Mouse (Mus musculus) midbrain, embryonic 10.5 days (tissue): ENCODE results near the gene Mrpl40. TPM values are rescaled to one million over a fixed set of nuclear protein-coding genes. Genes with fewer than 3 reads are reported as not detected.
"Not testable (repeated sequence)": the region's sequence is repeated elsewhere in the genome, so short reads cannot be mapped to it uniquely, and the experiment has no call there.

Experiments used
- DNase-seq: peaks from one replicate; pipeline ENCODE4 v3.0.0-alpha.2; 2017; ENCODE audit warnings: low spot score
- H3K27ac ChIP-seq: fragments of 300-500 bp; sonication (generic); replicated peaks from 2 replicates; pipeline ENCODE4 v1.5.1; 2016; ENCODE audit warnings: mild to moderate bottlenecking
- H3K27me3 ChIP-seq: fragments of 300-500 bp; sonication (generic); 2 replicates; pipeline ENCODE4 v1.6.1; 2016; ENCODE audit warnings: low read depth, mild to moderate bottlenecking; ENCODE audit not compliant: poor library complexity, severe bottlenecking
- H3K36me3 ChIP-seq: fragments of 300-500 bp; sonication (generic); 2 replicates; pipeline ENCODE4 v1.6.1; 2016; ENCODE audit warnings: mild to moderate bottlenecking, moderate library complexity
- H3K4me1 ChIP-seq: fragments of 300-500 bp; sonication (generic); 2 replicates; pipeline ENCODE4 v1.6.1; 2016
- H3K4me3 ChIP-seq: fragments of 300-500 bp; sonication (generic); 2 replicates; pipeline ENCODE4 v1.5.1; 2016; ENCODE audit warnings: mild to moderate bottlenecking, moderate library complexity
- H3K9me3 ChIP-seq: fragments of 300-500 bp; sonication (generic); replicated peaks from 2 replicates; pipeline ENCODE4 v1.6.1; 2016; ENCODE audit warnings: mild to moderate bottlenecking
- WGBS: fragments of 180-500 bp; shearing (Covaris S2); methylation state at CpG from one replicate; pipeline ENCODE4 v1.1.7; 2016; 5-methylcytosine and 5-hydroxymethylcytosine counted together
- polyA plus RNA-seq: library from polyadenylated mRNA; unstranded; fragments of >200 nt; fragmentation: Nextera tagmentation; extraction: Ambion mirVana; gene quantifications from 2 replicates; pipeline ENCODE4 v1.2.1, GENCODE M21; 2016

Mrpl40 gene
- polyA plus RNA-seq = 126 and 136 TPM in 2 replicates

DNA sequence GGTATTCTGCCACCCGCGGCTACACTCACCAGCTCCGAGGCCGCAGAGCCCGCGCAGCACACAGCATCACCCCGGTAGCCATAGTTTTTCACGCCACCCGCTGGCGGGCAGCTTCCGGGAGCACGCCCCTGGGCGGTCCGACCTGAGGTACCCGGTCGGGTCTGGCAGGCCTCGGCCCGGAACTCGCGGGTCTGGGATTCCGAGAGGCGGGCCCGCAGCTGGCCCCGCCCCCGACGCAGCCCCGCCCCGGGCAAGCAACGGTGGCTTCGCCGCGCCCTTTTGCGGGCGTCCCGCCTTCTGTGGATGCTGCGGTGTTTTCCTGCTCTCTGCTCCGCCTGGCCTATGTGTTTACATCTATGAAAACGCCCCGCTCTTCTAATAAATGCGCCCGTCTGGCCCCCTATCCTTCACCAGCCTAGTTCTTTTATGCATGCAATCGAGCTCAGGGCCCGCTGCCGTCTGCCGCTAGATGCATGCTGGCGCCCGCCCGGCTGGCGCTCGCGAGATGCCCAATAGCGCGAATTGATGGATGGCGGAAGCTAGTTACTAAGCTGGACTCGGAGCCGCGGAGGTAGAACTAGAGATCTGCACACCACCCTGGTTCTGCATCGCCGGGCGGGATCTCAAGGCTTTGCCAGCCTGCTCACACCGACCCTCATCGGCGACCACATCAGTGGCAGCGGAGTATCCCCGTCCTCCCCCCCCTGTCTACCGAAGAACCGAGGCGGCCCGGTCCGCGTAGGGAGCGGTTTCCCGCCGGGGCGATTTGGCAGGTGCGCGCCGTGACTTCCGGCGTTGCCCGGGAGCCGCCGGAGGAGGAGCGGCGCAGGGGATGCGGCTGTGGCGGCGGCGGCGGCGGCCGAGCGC lies at the start of gene Mrpl40, which contains the start of gene Hira:
Gene Mrpl40 (minus strand): TSS at position 421 of the 867 bp plus-strand sequence.
Gene Hira (plus strand): TSS at position 596 of the 867 bp plus-strand sequence.
- WGBS = under 1% methylated on average over 93 of the region's 93 CpGs

DNA sequence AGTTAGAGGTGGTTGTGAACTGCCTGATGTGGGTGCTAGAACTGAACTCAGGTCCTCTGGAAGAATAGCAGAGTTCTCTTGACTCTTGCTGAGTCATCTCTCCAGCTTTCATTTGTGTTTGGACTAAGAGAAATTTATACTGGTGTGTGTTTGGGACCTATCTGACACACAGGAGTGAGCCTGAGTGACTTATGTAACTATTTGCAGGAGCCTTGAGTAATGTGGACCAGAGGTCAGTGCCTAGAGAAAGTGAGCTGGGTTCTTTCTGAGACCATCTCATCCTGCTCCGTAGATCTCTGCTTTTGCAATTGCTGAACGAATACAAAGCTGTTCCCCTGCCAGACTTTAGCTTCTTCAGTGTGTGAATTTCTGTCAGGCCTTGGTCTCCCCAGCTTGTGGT lies 45.1 kb upstream of the Mrpl40 start:
- no peak for DNase-seq
- Histone ChIP-seq H3K27ac (no peak overlapping the region), H3K4me1 (no peaks in the 10 kb centered on the region), H3K27me3 (no peaks in the 10 kb centered on the region), H3K9me3 (no peaks in the 10 kb centered on the region), H3K4me3 (no peak overlapping the region), H3K36me3 (peaks cover 98% of the 10 kb centered on the region)
- WGBS = 95% methylated on average over 2 of the region's 2 CpGs

More for the DNA sequence above, at the start of gene Mrpl40, which contains the start of gene Hira:
- peaks cover 10% of the 10 kb centered on the region for H3K4me1 ChIP-seq
- peak within 1 kb of the TSS; percentile 97 for H3K27ac ChIP-seq
- H3K4me3 ChIP-seq = peak within 1 kb of the TSS; percentile 97
- no peaks in the 10 kb centered on the region for H3K9me3 ChIP-seq
- DNase-seq = peak; percentile 94
- peaks cover 63% of the 10 kb centered on the region for H3K36me3 ChIP-seq
- no peaks in the 10 kb centered on the region for H3K27me3 ChIP-seq

GRCm38 (mm10) chr16:18916064-18916463 lies 39.4 kb upstream of the Mrpl40 start:
- peaks cover 95% of the 10 kb centered on the region for H3K36me3 ChIP-seq

DNA sequence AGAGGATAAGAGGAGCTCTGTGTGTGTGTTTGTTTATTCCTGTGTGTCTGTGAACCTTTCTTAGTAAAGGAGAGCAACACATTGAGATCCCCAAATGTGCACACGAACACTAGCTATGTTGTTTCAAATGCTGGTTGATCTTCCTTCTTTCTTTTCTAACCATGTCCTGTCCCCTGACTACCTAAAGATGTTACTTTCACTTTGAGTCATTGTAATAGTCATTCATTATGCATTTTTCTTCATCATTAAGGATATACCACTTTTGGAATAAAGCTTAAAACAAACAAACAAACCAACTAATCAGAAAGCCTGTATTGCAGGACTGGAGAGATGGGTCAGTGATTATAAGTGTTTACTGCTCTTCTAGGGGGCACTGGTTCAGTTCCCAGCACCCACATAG lies 29.0 kb upstream of the Mrpl40 start:
- no peak overlapping the region for H3K4me3 ChIP-seq
- H3K27me3 ChIP-seq = no peaks in the 10 kb centered on the region
- DNase-seq = no peak
- H3K36me3 ChIP-seq = peaks cover 95% of the 10 kb centered on the region
- no peak overlapping the region for H3K27ac ChIP-seq
- H3K4me1 ChIP-seq = no peaks in the 10 kb centered on the region
- 94% methylated on average over 1 of the region's 1 CpGs for WGBS
- no peaks in the 10 kb centered on the region for H3K9me3 ChIP-seq

More at GRCm38 (mm10) chr16:18916064-18916463, 39.4 kb upstream of the Mrpl40 start:
- H3K27ac ChIP-seq = no peak overlapping the region
- H3K9me3 ChIP-seq = no peaks in the 10 kb centered on the region
- WGBS = 94% methylated on average over 4 of the region's 4 CpGs
- H3K4me1 ChIP-seq = no peaks in the 10 kb centered on the region
- H3K27me3 ChIP-seq = no peaks in the 10 kb centered on the region
- DNase-seq = no peak
- no peak overlapping the region for H3K4me3 ChIP-seq

DNA sequence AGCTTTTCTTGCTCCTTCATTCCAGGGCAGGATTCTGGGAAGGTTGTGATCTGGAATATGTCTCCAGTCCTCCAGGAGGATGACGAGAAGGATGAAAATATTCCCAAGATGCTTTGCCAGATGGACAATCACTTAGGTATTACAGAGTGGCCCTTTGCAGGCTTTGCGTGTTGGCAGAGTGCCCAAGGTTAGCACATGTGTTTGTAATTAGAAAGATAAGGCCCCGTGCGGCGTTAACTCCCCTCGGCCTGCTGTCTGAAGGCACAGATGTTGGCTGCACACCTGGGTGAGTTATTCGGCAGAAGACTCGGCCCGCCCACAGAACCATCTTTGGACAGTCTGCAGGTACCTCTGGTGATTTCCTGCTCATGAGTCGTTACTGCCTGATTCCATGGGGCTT lies 19.8 kb upstream of the Mrpl40 start:
- no peak for DNase-seq
- Histone ChIP-seq H3K27me3 (no peaks in the 10 kb centered on the region), H3K27ac (no peak overlapping the region), H3K4me1 (no peaks in the 10 kb centered on the region), H3K36me3 (peaks cover 69% of the 10 kb centered on the region), H3K9me3 (no peaks in the 10 kb centered on the region), H3K4me3 (no peak overlapping the region)
- WGBS = 92% methylated on average over 10 of the region's 10 CpGs

- WGBS = 83% methylated on average over 3 of the region's 3 CpGs
- no peaks in the 10 kb centered on the region for H3K27me3 ChIP-seq
- peaks cover 57% of the 10 kb centered on the region for H3K36me3 ChIP-seq
- no peak overlapping the region for H3K4me3 ChIP-seq
- H3K9me3 ChIP-seq = no peaks in the 10 kb centered on the region
- H3K27ac ChIP-seq = no peak overlapping the region
- no peak for DNase-seq
- H3K4me1 ChIP-seq = no peaks in the 10 kb centered on the region
Observed at GRCm38 (mm10) chr16:18895249-18895648, 18.6 kb upstream of the Mrpl40 start.

DNA sequence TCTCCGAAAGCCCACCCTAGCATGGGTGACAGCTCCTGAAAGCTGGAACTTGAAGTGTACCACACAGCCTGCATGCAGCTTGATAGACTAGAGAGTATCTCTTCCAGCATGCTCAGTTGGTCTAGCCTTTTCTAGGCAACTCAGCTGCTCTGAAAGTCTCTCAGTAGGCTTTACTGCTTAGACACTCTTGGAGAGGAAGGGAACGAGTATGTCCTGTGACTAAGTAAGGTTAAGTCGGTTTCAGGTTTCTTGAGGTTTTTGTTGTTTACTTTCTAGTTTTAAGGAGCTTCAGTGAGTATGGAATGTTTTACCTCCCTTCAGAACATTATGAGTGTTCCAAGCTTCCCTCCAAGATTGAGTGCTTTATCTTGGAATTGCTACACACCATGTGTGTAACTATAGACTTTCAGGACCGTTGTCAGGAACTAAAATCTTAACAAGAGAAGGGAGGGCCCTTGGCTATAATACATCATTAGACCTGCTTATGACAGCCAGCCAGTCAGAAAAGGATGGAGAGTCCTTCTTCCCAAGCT lies 17.2 kb upstream of the Mrpl40 start:
- peaks cover 46% of the 10 kb centered on the region for H3K36me3 ChIP-seq
- 89% methylated on average over 4 of the region's 4 CpGs for WGBS
- no peak for DNase-seq

DNA sequence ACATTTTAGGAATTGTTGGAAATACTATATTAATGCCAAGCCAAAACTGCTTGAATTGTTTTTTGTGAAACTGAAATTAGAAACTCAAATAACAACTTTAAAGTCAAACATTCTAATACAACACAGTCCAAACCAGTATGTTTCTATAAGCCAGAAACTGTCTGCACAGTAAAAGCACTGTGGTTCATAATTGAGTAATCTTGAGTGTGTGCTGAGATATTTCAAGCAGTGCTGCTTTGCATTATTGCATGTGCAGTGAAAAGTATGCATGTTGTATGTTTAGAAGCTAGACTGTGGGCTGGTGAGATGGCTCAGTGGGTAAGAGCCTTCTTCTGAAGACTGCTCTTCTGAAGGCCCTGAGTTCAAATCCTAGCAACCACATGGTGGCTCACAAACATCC lies 7.4 kb upstream of the Mrpl40 start:
- no peak for DNase-seq
- Histone ChIP-seq H3K9me3 (0 out of 2 replicates have a peak, but pooled peaks cover 5% of the 10 kb centered on the region), H3K27ac (no peak overlapping the region), H3K4me3 (no peak overlapping the region), H3K27me3 (no peaks in the 10 kb centered on the region), H3K36me3 (peaks cover 80% of the 10 kb centered on the region), H3K4me1 (no peaks in the 10 kb centered on the region)

More for the DNA sequence above, 17.2 kb upstream of the Mrpl40 start:
- H3K4me3 ChIP-seq = no peak overlapping the region
- H3K27ac ChIP-seq = no peak overlapping the region
- no peaks in the 10 kb centered on the region for H3K4me1 ChIP-seq
- H3K9me3 ChIP-seq = no peaks in the 10 kb centered on the region
- no peaks in the 10 kb centered on the region for H3K27me3 ChIP-seq

- 34% methylated on average over 20 of the region's 20 CpGs for WGBS
- peak overlapping the region; percentile 97 for H3K27ac ChIP-seq
- DNase-seq = no peak
- H3K4me3 ChIP-seq = peak overlapping the region; percentile 97
- peaks cover 10% of the 10 kb centered on the region for H3K4me1 ChIP-seq
- H3K9me3 ChIP-seq = 0 out of 2 replicates have a peak, but pooled peaks cover 5% of the 10 kb centered on the region
- no peaks in the 10 kb centered on the region for H3K27me3 ChIP-seq
- peaks cover 63% of the 10 kb centered on the region for H3K36me3 ChIP-seq
Observed at GRCm38 (mm10) chr16:18878091-18878720, 1.5 kb upstream of the Mrpl40 start.

- DNase-seq = peak; percentile 81
- WGBS = under 1% methylated on average over 43 of the region's 43 CpGs
Observed at GRCm38 (mm10) chr16:18877386-18878090, 876 bp upstream of the Mrpl40 start.

DNA sequence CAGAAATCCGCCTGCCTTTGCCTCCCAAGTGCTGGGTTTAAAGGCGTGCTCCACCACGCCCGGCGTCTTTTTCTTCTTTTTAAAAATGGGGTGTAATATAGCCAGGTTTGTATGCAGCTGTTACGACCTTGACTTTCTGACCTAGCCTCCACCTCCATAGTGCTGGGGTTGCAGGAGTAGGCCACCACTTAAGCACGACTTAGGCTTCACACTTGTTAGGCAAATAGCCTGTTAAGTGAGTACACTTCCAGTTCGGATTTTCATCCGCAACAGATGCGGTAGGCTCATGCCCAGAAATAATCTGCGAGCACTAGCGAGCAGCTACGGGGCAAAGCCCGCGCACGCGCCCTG lies 596 bp downstream of the Mrpl40 start:
- Histone ChIP-seq H3K4me3 (peak overlapping the region; percentile 97), H3K27me3 (no peaks in the 10 kb centered on the region), H3K4me1 (peaks cover 10% of the 10 kb centered on the region), H3K36me3 (peaks cover 63% of the 10 kb centered on the region), H3K9me3 (no peaks in the 10 kb centered on the region), H3K27ac (peak overlapping the region; percentile 97)
- DNase-seq = no peak
- 1% methylated on average over 17 of the region's 17 CpGs for WGBS

More at GRCm38 (mm10) chr16:18877386-18878090, 876 bp upstream of the Mrpl40 start:
- Histone ChIP-seq H3K9me3 (0 out of 2 replicates have a peak, but pooled peaks cover under 1% of the 10 kb centered on the region), H3K27me3 (no peaks in the 10 kb centered on the region), H3K36me3 (peaks cover 63% of the 10 kb centered on the region), H3K4me3 (peak overlapping the region; percentile 97), H3K27ac (peak overlapping the region; percentile 97), H3K4me1 (peaks cover 10% of the 10 kb centered on the region)

- not testable (repeated sequence) for H3K27ac ChIP-seq, H3K4me3 ChIP-seq, H3K27me3 ChIP-seq, H3K9me3 ChIP-seq, DNase-seq, H3K4me1 ChIP-seq
- WGBS = 94% methylated on average over 1 of the region's 1 CpGs
- peaks cover 59% of the 10 kb centered on the region for H3K36me3 ChIP-seq
Observed at GRCm38 (mm10) chr16:18870495-18870894, 6.2 kb downstream of the Mrpl40 start.
